Mouse (Mus musculus) urinary bladder, postnatal 36 days (tissue): ENCODE measurements at regions not wholly inside any gene's neighbourhood (a gene's known extent, or its start where the extent isn't known, plus 50 kb on each side); places are given as distances from the start of the nearest gene placed in this dataset.

Experiments
- DNase-seq, 2 experiments: peaks; one replicate each; pipeline ENCODE4 v3.0.0; 2022; ENCODE audit warnings: low spot score in 2 of 2, mixed read lengths in 1 of 2

- DNase-seq, result no peak
These were observed 212.0 kb downstream of the Kcnrg start for GRCm38 (mm10) chr14:61819251-61819650.

GRCm38 (mm10) chr14:61834291-61834936 is 227.2 kb downstream of the Kcnrg start:
- no peak for DNase-seq

GRCm38 (mm10) chr14:61835729-61836128 is 228.5 kb downstream of the Kcnrg start:
- DNase-seq, result no peak

GRCm38 (mm10) chr14:61836231-61836630 is 229.0 kb downstream of the Kcnrg start:
- DNase-seq, result no peak

GRCm38 (mm10) chr14:61836965-61837364 is 229.7 kb downstream of the Kcnrg start:
- no peak for DNase-seq

- DNase-seq, result no peak
These were observed 230.6 kb downstream of the Kcnrg start for GRCm38 (mm10) chr14:61837851-61838250.

- DNase-seq, result no peak
These were observed 235.2 kb downstream of the Kcnrg start for GRCm38 (mm10) chr14:61842476-61842875.

GRCm38 (mm10) chr14:61846441-61846840 is 239.2 kb downstream of the Kcnrg start:
- no peak for DNase-seq

- DNase-seq, result no peak
These were observed 243.0 kb downstream of the Kcnrg start for GRCm38 (mm10) chr14:61850244-61850643.

- DNase-seq, result peak in 1 of 2 experiments; percentile 8
These were observed 250.4 kb downstream of the Kcnrg start for GRCm38 (mm10) chr14:61857616-61858015.

- no peak for DNase-seq
These were observed 253.4 kb downstream of the Kcnrg start for GRCm38 (mm10) chr14:61860688-61861087.

GRCm38 (mm10) chr14:61861357-61861958 is 254.2 kb downstream of the Kcnrg start:
- DNase-seq, result no peak

GRCm38 (mm10) chr14:61862931-61863330 is 255.7 kb downstream of the Kcnrg start:
- no peak for DNase-seq

- peak in 1 of 2 experiments; percentile 8 for DNase-seq
These were observed 256.2 kb downstream of the Kcnrg start for GRCm38 (mm10) chr14:61863475-61863874.

GRCm38 (mm10) chr14:61866532-61867268 is 259.4 kb downstream of the Kcnrg start:
- DNase-seq, result no peak

- DNase-seq, result no peak
These were observed 266.9 kb downstream of the Kcnrg start for GRCm38 (mm10) chr14:61874206-61874605.

- no peak for DNase-seq
These were observed 272.2 kb downstream of the Kcnrg start for GRCm38 (mm10) chr14:61879416-61879815.

- DNase-seq, result no peak
These were observed 273.4 kb downstream of the Kcnrg start for GRCm38 (mm10) chr14:61880514-61881259.

GRCm38 (mm10) chr14:61885241-61886015 is 278.2 kb downstream of the Kcnrg start:
- no peak for DNase-seq

GRCm38 (mm10) chr14:61889626-61890025 is 282.4 kb downstream of the Kcnrg start:
- no peak for DNase-seq

GRCm38 (mm10) chr14:61893786-61894185 is 286.5 kb downstream of the Kcnrg start:
- DNase-seq, result no peak
